Mouse (Mus musculus) stomach, postnatal 0 days (tissue): ENCODE data around the gene Rhox9. TPM values are rescaled to one million over a fixed set of nuclear protein-coding genes. Genes with fewer than 3 reads are reported as not detected.

Experiments used
- ATAC-seq: fragments of 200-750 bp; cut with Nextera tagmentation; 2 replicates; pipeline ENCODE4 v1.8.0; 2017; ENCODE audit not compliant: low FRiP score, low TSS enrichment
- DNase-seq: peaks from one replicate; pipeline ENCODE4 v3.0.0-alpha.2; 2016; ENCODE audit warnings: low spot score
- H3K27ac ChIP-seq: fragments of 300-500 bp; sonication (generic); replicated peaks from 2 replicates; pipeline ENCODE4 v1.5.1; 2014; ENCODE audit warnings: mild to moderate bottlenecking, control low read depth
- H3K27me3 ChIP-seq: fragments of 300-500 bp; sonication (generic); 2 replicates; pipeline ENCODE4 v1.6.1; 2014; ENCODE audit warnings: low read length; ENCODE audit not compliant: control insufficient read depth, insufficient read depth
- H3K36me3 ChIP-seq: fragments of 300-500 bp; sonication (generic); 2 replicates; pipeline ENCODE4 v1.6.1; 2014; ENCODE audit warnings: low read length, mixed read lengths; ENCODE audit not compliant: control insufficient read depth, insufficient read depth
- H3K4me1 ChIP-seq: fragments of 300-500 bp; sonication (generic); replicated peaks from 2 replicates; pipeline ENCODE4 v1.6.1; 2014; ENCODE audit warnings: antibody characterized with exemption; ENCODE audit not compliant: control insufficient read depth, insufficient read depth
- H3K4me2 ChIP-seq: fragments of 300-500 bp; sonication (generic); replicated peaks from 2 replicates; pipeline ENCODE4 v1.6.1; 2014; ENCODE audit warnings: low read depth, mild to moderate bottlenecking, control low read depth, moderate library complexity
- H3K4me3 ChIP-seq: fragments of 300-500 bp; sonication (generic); 2 replicates; pipeline ENCODE4 v1.5.1; 2014; ENCODE audit warnings: low read depth, low read length, control low read depth
- H3K9ac ChIP-seq: fragments of 300-500 bp; sonication (generic); 2 replicates; pipeline ENCODE4 v1.6.1; 2014; ENCODE audit warnings: mild to moderate bottlenecking, low read length, control low read depth, mixed read lengths
- H3K9me3 ChIP-seq: fragments of 300-500 bp; sonication (generic); 2 replicates; pipeline ENCODE4 v1.6.1; 2016; ENCODE audit warnings: low read length; ENCODE audit not compliant: control insufficient read depth
- CTCF ChIP-seq: IDR thresholded peaks from 2 replicates; pipeline ENCODE4 v1.5.1; 2016; ENCODE audit warnings: antibody characterized with exemption, low read depth, mild to moderate bottlenecking, moderate library complexity
- EP300 ChIP-seq: optimal IDR thresholded peaks from 2 replicates; pipeline ENCODE3; 2016; ENCODE audit warnings: antibody characterized with exemption
- WGBS: fragments of 180-500 bp; shearing (Covaris S2); extraction: QIAGEN DNeasy Blood & Tissue Kit; methylation state at CpG from one replicate; pipeline ENCODE4 v1.1.7; 2014; 5-methylcytosine and 5-hydroxymethylcytosine counted together
- polyA plus RNA-seq: library from polyadenylated mRNA; unstranded; fragments of >200 nt; fragmentation: Nextera tagmentation; extraction: Ambion mirVana; gene quantifications from 2 replicates; pipeline ENCODE4 v1.2.1, GENCODE M21; 2015

Gene Rhox9
- polyA plus RNA-seq, 1 experiment from 2014 or later = not detected

- Histone ChIP-seq H3K36me3 (no peaks in the 10 kb centered on the region), H3K27me3 (no peaks in the 10 kb centered on the region), H3K4me1 (no peaks in the 10 kb centered on the region), H3K9ac (no peak overlapping the region), H3K9me3 (no peaks in the 10 kb centered on the region), H3K4me3 (no peak overlapping the region), H3K4me2 (no peak overlapping the region), H3K27ac (no peak overlapping the region)
- 90% methylated on average over 2 of the region's 2 CpGs for WGBS
- ATAC-seq (no peak), DNase-seq (no peak)
- TF ChIP-seq EP300 = no peak
- no peak for TF ChIP-seq CTCF
Observed at GRCm38 (mm10) chrX:37871641-37872040, 29.9 kb downstream of the Rhox9 start.

Other genes starting within 250 kb of the Rhox9 start
- gene Rhox3h, start 233.0 kb downstream of the Rhox9 start, polyA plus RNA-seq = not detected in 2 replicates
- not detected in 2 replicates for gene Rhox2h, start 228.5 kb downstream of the Rhox9 start, polyA plus RNA-seq
- gene Rhox5, start 96.9 kb downstream of the Rhox9 start, polyA plus RNA-seq = 0.17 and 0.34 TPM in 2 replicates
- not detected in 2 replicates for gene Rhox6, start 74.9 kb downstream of the Rhox9 start, polyA plus RNA-seq
- not detected in 2 replicates for gene Rhox7a, start 70.1 kb downstream of the Rhox9 start, polyA plus RNA-seq
- 0.11 TPM in 1 of 2 replicates, not detected in the other for gene Rhox8, start 22.8 kb downstream of the Rhox9 start, polyA plus RNA-seq
- not detected in 2 replicates for gene Rhox7b, start 4.5 kb downstream of the Rhox9 start, polyA plus RNA-seq
- gene Btg1-ps1, start 117.0 kb upstream of the Rhox9 start, polyA plus RNA-seq = not detected in 2 replicates
- not detected in 2 replicates for gene Btg1-ps2, start 141.3 kb upstream of the Rhox9 start, polyA plus RNA-seq
- gene Rhox10, start 164.7 kb upstream of the Rhox9 start, polyA plus RNA-seq = 0.18 TPM in 1 of 2 replicates, not detected in the other
- gene Rhox11, start 183.4 kb upstream of the Rhox9 start, polyA plus RNA-seq = not detected in 2 replicates
- not detected in 2 replicates for gene Rhox12, start 209.1 kb upstream of the Rhox9 start, polyA plus RNA-seq
- not detected in 2 replicates for gene Rhox13, start 219.4 kb upstream of the Rhox9 start, polyA plus RNA-seq